Mouse (Mus musculus): Measurements from ENCODE around the gene Rtkn2. TPM values are rescaled to one million over a fixed set of nuclear protein-coding genes. Genes with fewer than 3 reads are reported as not detected.
"Not testable (repeated sequence)": the region's sequence is repeated elsewhere in the genome, so short reads cannot be mapped to it uniquely, and the experiment has no call there.

Rtkn2 gene
- polyA plus RNA-seq, 1 experiment from 2014 or later, result 5.0 TPM

- H3K4me2 ChIP-seq (ENCODE audit: low read depth, low read length), result not testable (repeated sequence)
- WGBS, result 87% methylated on average over 7 of the region's 7 CpGs
Measured at GRCm38 (mm10) chr10:68099801-68100200, 120.4 kb downstream of the Rtkn2 start.

DNA sequence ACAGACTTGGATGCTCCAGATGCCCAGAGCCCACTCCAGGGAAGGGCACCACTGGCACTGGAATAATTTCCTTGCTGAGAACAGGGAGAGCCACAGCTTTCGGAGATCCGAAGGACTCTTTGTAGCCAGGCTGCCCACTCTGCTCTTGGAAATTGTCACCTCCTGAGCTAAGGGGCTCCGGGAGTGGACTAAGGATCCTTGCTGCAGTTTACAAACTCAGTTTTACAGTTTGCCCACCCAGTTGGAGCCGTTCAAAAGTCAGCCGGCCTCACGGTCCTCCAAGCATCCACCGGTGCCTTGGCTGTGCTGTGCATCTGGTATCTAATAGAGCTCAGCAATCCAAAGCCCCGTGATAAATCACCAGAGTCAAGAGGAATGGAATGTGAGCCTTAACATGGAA is 121.1 kb downstream of the Rtkn2 start:
- Histone ChIP-seq H3K9ac (ENCODE audit: low read depth, low read length) (no peak overlapping the region), H3K27ac (ENCODE audit: low read length) (no peak overlapping the region), H3K4me3 (ENCODE audit: low read length) (no peak overlapping the region), H3K4me1 (ENCODE audit: control insufficient read depth, insufficient read depth, low read length) (peaks cover 15% of the 10 kb centered on the region), H3K36me3 (ENCODE audit: control insufficient read depth, insufficient read depth, low read length) (peaks cover 34% of the 10 kb centered on the region), H3K9me3 (ENCODE audit: control insufficient read depth, low read length) (no peaks in the 10 kb centered on the region), H3K27me3 (replicated peaks; ENCODE audit: control insufficient read depth, insufficient read depth, low read length) (no peaks in the 10 kb centered on the region), H3K4me2 (ENCODE audit: low read depth, low read length) (no peak overlapping the region)
- WGBS, result 58% methylated on average over 8 of the region's 8 CpGs
- no peak for ATAC-seq

More at GRCm38 (mm10) chr10:68099801-68100200, 120.4 kb downstream of the Rtkn2 start:
- not testable (repeated sequence) for H3K4me1 ChIP-seq (ENCODE audit: control insufficient read depth, insufficient read depth, low read length); H3K27ac ChIP-seq (ENCODE audit: low read length); H3K9ac ChIP-seq (ENCODE audit: low read depth, low read length); H3K27me3 ChIP-seq (replicated peaks; ENCODE audit: control insufficient read depth, insufficient read depth, low read length); H3K4me3 ChIP-seq (ENCODE audit: low read length); H3K9me3 ChIP-seq (ENCODE audit: control insufficient read depth, low read length); ATAC-seq
- peaks cover 40% of the 10 kb centered on the region for H3K36me3 ChIP-seq (ENCODE audit: control insufficient read depth, insufficient read depth, low read length)

- no peak overlapping the region for H3K4me3 ChIP-seq (ENCODE audit: low read length)
- no peaks in the 10 kb centered on the region for H3K27me3 ChIP-seq (replicated peaks; ENCODE audit: control insufficient read depth, insufficient read depth, low read length)
- H3K9me3 ChIP-seq (ENCODE audit: control insufficient read depth, low read length), result no peaks in the 10 kb centered on the region
- peaks cover 17% of the 10 kb centered on the region for H3K4me1 ChIP-seq (ENCODE audit: control insufficient read depth, insufficient read depth, low read length)
- ATAC-seq, result no peak
- 76% methylated on average over 4 of the region's 4 CpGs for WGBS
- H3K4me2 ChIP-seq (ENCODE audit: low read depth, low read length), result no peak overlapping the region
- no peak overlapping the region for H3K9ac ChIP-seq (ENCODE audit: low read depth, low read length)
- peaks cover 33% of the 10 kb centered on the region for H3K36me3 ChIP-seq (ENCODE audit: control insufficient read depth, insufficient read depth, low read length)
- no peak overlapping the region for H3K27ac ChIP-seq (ENCODE audit: low read length)
Measured at GRCm38 (mm10) chr10:68101251-68101650, 121.9 kb downstream of the Rtkn2 start.

GRCm38 (mm10) chr10:68102566-68102965 is 123.2 kb downstream of the Rtkn2 start:
- Histone ChIP-seq H3K27me3 (replicated peaks; ENCODE audit: control insufficient read depth, insufficient read depth, low read length) (no peaks in the 10 kb centered on the region), H3K4me1 (ENCODE audit: control insufficient read depth, insufficient read depth, low read length) (peaks cover 28% of the 10 kb centered on the region), H3K4me3 (ENCODE audit: low read length) (no peak overlapping the region), H3K36me3 (ENCODE audit: control insufficient read depth, insufficient read depth, low read length) (peaks cover 22% of the 10 kb centered on the region), H3K27ac (ENCODE audit: low read length) (no peak overlapping the region), H3K9me3 (ENCODE audit: control insufficient read depth, low read length) (no peaks in the 10 kb centered on the region), H3K4me2 (ENCODE audit: low read depth, low read length) (no peak overlapping the region), H3K9ac (ENCODE audit: low read depth, low read length) (no peak overlapping the region)
- 96% methylated on average over 6 of the region's 6 CpGs for WGBS
- ATAC-seq, result no peak

- no peak overlapping the region for H3K4me3 ChIP-seq (ENCODE audit: low read length)
- no peak overlapping the region for H3K9ac ChIP-seq (ENCODE audit: low read depth, low read length)
- no peaks in the 10 kb centered on the region for H3K9me3 ChIP-seq (ENCODE audit: control insufficient read depth, low read length)
- H3K27me3 ChIP-seq (replicated peaks; ENCODE audit: control insufficient read depth, insufficient read depth, low read length), result no peaks in the 10 kb centered on the region
- peaks cover 28% of the 10 kb centered on the region for H3K4me1 ChIP-seq (ENCODE audit: control insufficient read depth, insufficient read depth, low read length)
- H3K36me3 ChIP-seq (ENCODE audit: control insufficient read depth, insufficient read depth, low read length), result 0 out of 2 replicates have a peak, but pooled peaks cover 15% of the 10 kb centered on the region
- 60% methylated on average over 6 of the region's 6 CpGs for WGBS
- H3K4me2 ChIP-seq (ENCODE audit: low read depth, low read length), result no peak overlapping the region
- ATAC-seq, result no peak
- no peak overlapping the region for H3K27ac ChIP-seq (ENCODE audit: low read length)
Measured at GRCm38 (mm10) chr10:68103078-68103855, 123.9 kb downstream of the Rtkn2 start.

- H3K27ac ChIP-seq (ENCODE audit: low read length), result peak overlapping the region; percentile 82; the same call in 1 of the 2 replicates
- no peak overlapping the region for H3K4me2 ChIP-seq (ENCODE audit: low read depth, low read length)
- H3K9ac ChIP-seq (ENCODE audit: low read depth, low read length), result no peak overlapping the region
- H3K4me3 ChIP-seq (ENCODE audit: low read length), result no peak overlapping the region
- ATAC-seq, result peak; percentile 49; the same call in 1 of the 2 replicates
- WGBS, result 39% methylated on average over 5 of the region's 5 CpGs
- H3K36me3 ChIP-seq (ENCODE audit: control insufficient read depth, insufficient read depth, low read length), result peaks cover 10% of the 10 kb centered on the region; the same call in 1 of the 2 replicates
- H3K27me3 ChIP-seq (replicated peaks; ENCODE audit: control insufficient read depth, insufficient read depth, low read length), result no peaks in the 10 kb centered on the region
- no peaks in the 10 kb centered on the region for H3K9me3 ChIP-seq (ENCODE audit: control insufficient read depth, low read length)
- peaks cover 28% of the 10 kb centered on the region for H3K4me1 ChIP-seq (ENCODE audit: control insufficient read depth, insufficient read depth, low read length)
Measured at GRCm38 (mm10) chr10:68103988-68104387, 124.6 kb downstream of the Rtkn2 start.

DNA sequence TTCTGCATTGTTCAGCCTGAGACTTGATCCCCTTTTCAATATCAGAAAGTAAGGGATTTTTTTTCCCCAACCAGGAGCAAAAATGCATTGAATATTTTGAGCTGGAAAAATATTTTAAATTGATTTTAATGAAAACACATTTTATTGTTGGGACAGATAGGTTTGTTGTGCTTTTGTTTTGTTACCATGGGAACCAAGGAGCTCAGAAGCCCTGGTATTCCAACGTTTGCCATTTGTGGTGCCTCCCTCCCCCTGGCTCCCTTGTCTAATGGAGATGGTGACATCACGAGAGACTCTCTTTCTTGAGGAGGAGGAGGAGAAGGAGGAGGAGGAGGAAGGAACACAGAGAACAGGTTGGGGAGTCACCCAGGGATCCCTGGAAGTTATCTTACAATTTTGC is 125.1 kb downstream of the Rtkn2 start:
- peak overlapping the region; percentile 82 for H3K27ac ChIP-seq (ENCODE audit: low read length)
- no peak overlapping the region for H3K4me2 ChIP-seq (ENCODE audit: low read depth, low read length)
- peak; percentile 39; the same call in 1 of the 2 replicates for ATAC-seq
- no peak overlapping the region for H3K9ac ChIP-seq (ENCODE audit: low read depth, low read length)
- no peak overlapping the region for H3K4me3 ChIP-seq (ENCODE audit: low read length)
- 18% methylated on average over 2 of the region's 2 CpGs for WGBS
- H3K27me3 ChIP-seq (replicated peaks; ENCODE audit: control insufficient read depth, insufficient read depth, low read length), result no peaks in the 10 kb centered on the region
- peaks cover 28% of the 10 kb centered on the region for H3K4me1 ChIP-seq (ENCODE audit: control insufficient read depth, insufficient read depth, low read length)
- H3K36me3 ChIP-seq (ENCODE audit: control insufficient read depth, insufficient read depth, low read length), result peaks cover 10% of the 10 kb centered on the region; the same call in 1 of the 2 replicates
- no peaks in the 10 kb centered on the region for H3K9me3 ChIP-seq (ENCODE audit: control insufficient read depth, low read length)

DNA sequence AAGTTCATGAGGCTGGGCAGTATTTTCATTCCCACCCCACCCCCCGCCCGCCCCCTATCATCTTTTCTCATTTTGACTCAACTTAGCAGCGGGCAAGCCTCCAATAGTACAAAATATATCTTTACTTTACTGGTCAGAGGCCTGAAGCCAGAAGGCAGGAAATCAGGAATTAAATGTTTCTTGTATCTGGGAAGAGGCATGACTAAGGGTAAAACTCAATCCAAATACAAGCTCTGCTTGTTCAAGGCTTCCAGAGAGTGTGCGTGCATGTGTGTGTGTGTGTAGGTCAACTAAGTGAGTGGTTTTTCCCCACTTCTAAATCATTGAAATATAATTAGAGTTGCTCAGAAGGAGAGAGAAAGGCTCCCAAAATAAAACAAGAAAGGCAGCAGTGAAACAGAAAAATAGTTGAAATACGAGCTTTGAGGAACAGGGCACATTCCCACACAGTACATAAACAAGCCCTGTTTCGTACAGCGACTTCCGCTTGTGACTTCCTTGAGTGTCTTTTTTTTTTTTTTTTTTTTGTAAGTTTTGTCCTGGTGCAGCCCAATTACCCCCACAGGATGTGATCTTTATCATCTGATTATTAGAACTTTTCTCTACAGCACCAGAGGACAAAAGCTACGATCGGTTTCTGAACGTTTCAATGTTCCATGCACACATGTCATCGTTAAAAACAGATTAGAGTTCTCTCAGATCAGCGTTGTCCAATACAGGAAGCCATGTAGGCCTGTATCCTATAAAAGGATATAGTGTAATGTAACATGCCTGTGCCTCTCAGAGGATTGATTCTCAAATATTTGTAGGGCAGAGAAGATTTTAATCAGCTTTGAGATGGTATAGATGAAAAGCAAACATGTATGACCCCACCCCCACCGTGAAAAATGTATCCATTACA is 125.8 kb downstream of the Rtkn2 start:
- peak overlapping the region; percentile 82 for H3K27ac ChIP-seq (ENCODE audit: low read length)
- H3K36me3 ChIP-seq (ENCODE audit: control insufficient read depth, insufficient read depth, low read length), result peaks cover 9% of the 10 kb centered on the region; the same call in 1 of the 2 replicates
- H3K4me1 ChIP-seq (ENCODE audit: control insufficient read depth, insufficient read depth, low read length), result peaks cover 28% of the 10 kb centered on the region
- WGBS, result 50% methylated on average over 14 of the region's 14 CpGs
- peak; percentile 35; the same call in 1 of the 2 replicates for ATAC-seq
- no peaks in the 10 kb centered on the region for H3K9me3 ChIP-seq (ENCODE audit: control insufficient read depth, low read length)
- H3K9ac ChIP-seq (ENCODE audit: low read depth, low read length), result no peak overlapping the region
- H3K4me3 ChIP-seq (ENCODE audit: low read length), result no peak overlapping the region
- H3K4me2 ChIP-seq (ENCODE audit: low read depth, low read length), result no peak overlapping the region
- no peaks in the 10 kb centered on the region for H3K27me3 ChIP-seq (replicated peaks; ENCODE audit: control insufficient read depth, insufficient read depth, low read length)

GRCm38 (mm10) chr10:68106351-68106950 is 127.1 kb downstream of the Rtkn2 start:
- no peak overlapping the region; the same call in 1 of the 2 replicates for H3K27ac ChIP-seq (ENCODE audit: low read length)
- H3K9me3 ChIP-seq (ENCODE audit: control insufficient read depth, low read length), result no peaks in the 10 kb centered on the region
- no peaks in the 10 kb centered on the region for H3K27me3 ChIP-seq (replicated peaks; ENCODE audit: control insufficient read depth, insufficient read depth, low read length)
- peaks cover 2% of the 10 kb centered on the region; the same call in 1 of the 2 replicates for H3K36me3 ChIP-seq (ENCODE audit: control insufficient read depth, insufficient read depth, low read length)
- no peak overlapping the region for H3K4me3 ChIP-seq (ENCODE audit: low read length)
- ATAC-seq, result no peak
- 45% methylated on average over 9 of the region's 9 CpGs for WGBS
- H3K4me1 ChIP-seq (ENCODE audit: control insufficient read depth, insufficient read depth, low read length), result peaks cover 30% of the 10 kb centered on the region
- H3K4me2 ChIP-seq (ENCODE audit: low read depth, low read length), result no peak overlapping the region
- no peak overlapping the region for H3K9ac ChIP-seq (ENCODE audit: low read depth, low read length)
